Mouse (Mus musculus) heart, postnatal 0 days (tissue): ENCODE measurements around the gene E4f1.

Source experiments
- CTCF ChIP-seq: IDR thresholded peaks from 2 replicates; pipeline ENCODE4 v1.5.1; 2016; ENCODE audit warnings: antibody characterized with exemption, control low read depth, low read depth
- EP300 ChIP-seq: IDR thresholded peaks from 2 replicates; pipeline ENCODE4 v1.6.1; 2016; ENCODE audit warnings: antibody characterized with exemption, low read depth

- TF ChIP-seq CTCF (peak; percentile 51), EP300 (no peak)
These were observed 8.5 kb downstream of the E4f1 start for GRCm38 (mm10) chr17:24461580-24461979.
